Mouse (Mus musculus): ENCODE data around the gene Abi3.

GRCm38 (mm10) chr11:95780480-95780879 lies 61.8 kb downstream of the Abi3 start:
- TF ChIP-seq CTCF (conservative IDR thresholded peaks at IDR 0.05; ENCODE audit: insufficient read depth, insufficient read length, low read depth, low read length) (no peak), POLR2A (IDR thresholded peaks at IDR 0.05; ENCODE audit: low read depth, low read length) (no peak)
